Mouse (Mus musculus): ENCODE data around the gene Psmb5. TPM values are rescaled to one million over a fixed set of nuclear protein-coding genes. Genes with fewer than 3 reads are reported as not detected.
A peak's percentile ranks its signal among the peaks of the same experiment; 100 is the strongest.

The Psmb5 gene
- polyA plus RNA-seq (2015; fragmentation: Nextera tagmentation; extraction: Ambion mirVana), result 445 and 463 TPM in 2 replicates

DNA sequence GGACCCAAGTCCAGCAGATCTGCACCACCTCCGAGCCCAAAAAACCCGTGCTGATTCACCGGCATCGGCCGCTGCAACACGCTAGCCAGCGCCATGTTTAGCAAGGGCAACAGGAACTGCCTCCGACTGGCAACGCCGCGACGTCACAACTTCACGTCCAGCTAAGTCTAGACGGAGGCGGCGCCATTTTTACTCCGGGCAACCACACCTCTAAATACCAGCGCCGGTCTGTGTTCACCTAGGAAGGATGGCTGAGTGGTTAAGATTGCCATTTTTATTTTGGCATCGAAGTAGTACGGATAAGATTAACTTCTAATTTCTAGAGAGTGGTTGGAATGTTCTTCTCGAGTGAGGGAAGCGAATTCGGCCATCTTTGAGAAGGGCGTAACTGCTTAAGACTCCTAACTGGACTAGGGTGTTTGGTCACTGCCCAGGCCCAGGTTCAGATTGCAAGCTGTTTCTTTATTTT is at the start of gene Psmb5:
TSS of gene Psmb5 (minus strand) at position 126 of the 469 bp plus-strand sequence.
- H3K4me3 ChIP-seq, result peak within 1 kb of the TSS; percentile 61
- peak within 1 kb of the TSS; percentile 80 for H3K27ac ChIP-seq
- peak; percentile 90 for ATAC-seq (replicated peaks)
- H3K27me3 ChIP-seq (replicated peaks), result no peaks in the 10 kb centered on the region
- under 1% methylated on average over 25 of the region's 25 CpGs for WGBS
- H3K36me3 ChIP-seq (replicated peaks), result peaks cover 8% of the 10 kb centered on the region
- H3K4me1 ChIP-seq, result peaks cover 21% of the 10 kb centered on the region
- H3K4me2 ChIP-seq, result peak within 1 kb of the TSS; percentile 68
- peak within 1 kb of the TSS; percentile 82 for H3K9ac ChIP-seq
- H3K9me3 ChIP-seq, result no peaks in the 10 kb centered on the region

GRCm38 (mm10) chr14:54664477-54665222 is 46.8 kb upstream of the Psmb5 start:
- Histone ChIP-seq H3K9me3 (no peaks in the 10 kb centered on the region), H3K27me3 (replicated peaks) (no peaks in the 10 kb centered on the region), H3K9ac (no peak overlapping the region), H3K4me3 (no peak overlapping the region), H3K4me2 (no peak overlapping the region), H3K36me3 (replicated peaks) (peaks cover 83% of the 10 kb centered on the region), H3K4me1 (no peaks in the 10 kb centered on the region), H3K27ac (no peak overlapping the region)
- ATAC-seq (replicated peaks), result no peak
- WGBS, result 92% methylated on average over 10 of the region's 10 CpGs

DNA sequence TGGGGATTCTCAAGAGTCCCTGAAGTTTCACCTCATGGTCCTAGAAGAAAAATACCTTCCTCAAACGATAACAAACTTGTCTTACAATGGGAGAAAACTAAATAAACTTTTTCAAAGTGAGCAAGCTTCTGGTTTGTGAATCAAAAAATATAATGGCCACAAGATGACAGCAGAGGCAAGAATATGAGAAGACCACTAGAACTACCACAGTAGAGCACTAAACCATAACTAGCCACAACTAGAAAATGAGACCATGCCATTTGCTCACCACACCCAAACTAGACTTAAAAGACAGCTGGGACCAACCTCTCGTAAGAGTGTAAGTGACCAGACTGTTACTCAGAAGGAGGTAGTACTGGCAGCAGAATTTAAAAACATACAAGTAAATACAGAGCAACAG is 42.2 kb upstream of the Psmb5 start:
- Histone ChIP-seq H3K4me2 (no peak overlapping the region), H3K36me3 (replicated peaks) (peaks cover 85% of the 10 kb centered on the region), H3K27me3 (replicated peaks) (no peaks in the 10 kb centered on the region), H3K4me3 (no peak overlapping the region), H3K9ac (no peak overlapping the region), H3K27ac (no peak overlapping the region), H3K4me1 (no peaks in the 10 kb centered on the region), H3K9me3 (no peaks in the 10 kb centered on the region)
- no peak for ATAC-seq (replicated peaks)
- WGBS, result 95% methylated on average over 2 of the region's 2 CpGs

- peak overlapping the region; percentile 87 for H3K27ac ChIP-seq
- peaks cover 47% of the 10 kb centered on the region for H3K4me1 ChIP-seq
- H3K4me2 ChIP-seq, result peak overlapping the region; percentile 88
- no peaks in the 10 kb centered on the region for H3K27me3 ChIP-seq (replicated peaks)
- peak overlapping the region; percentile 76 for H3K9ac ChIP-seq
- H3K36me3 ChIP-seq (replicated peaks), result peaks cover 31% of the 10 kb centered on the region; the same call in 1 of the 2 replicates
- H3K9me3 ChIP-seq, result no peaks in the 10 kb centered on the region
- ATAC-seq (replicated peaks), result peak; percentile 89
- peak overlapping the region; percentile 66 for H3K4me3 ChIP-seq
- 0% methylated on average over 12 of the region's 12 CpGs for WGBS
Observed at GRCm38 (mm10) chr14:54653496-54653895, 35.7 kb upstream of the Psmb5 start.

GRCm38 (mm10) chr14:54652787-54653186 is 35.0 kb upstream of the Psmb5 start:
- H3K27ac ChIP-seq, result peak overlapping the region; percentile 87
- H3K9ac ChIP-seq, result peak overlapping the region; percentile 76
- H3K27me3 ChIP-seq (replicated peaks), result no peaks in the 10 kb centered on the region
- H3K4me2 ChIP-seq, result peak overlapping the region; percentile 88
- no peaks in the 10 kb centered on the region for H3K9me3 ChIP-seq
- ATAC-seq (replicated peaks), result no peak
- WGBS, result 1% methylated on average over 7 of the region's 7 CpGs
- peaks cover 26% of the 10 kb centered on the region; the same call in 1 of the 2 replicates for H3K36me3 ChIP-seq (replicated peaks)
- H3K4me1 ChIP-seq, result peaks cover 53% of the 10 kb centered on the region
- H3K4me3 ChIP-seq, result peak overlapping the region; percentile 66

- Histone ChIP-seq H3K9ac (no peak overlapping the region), H3K27ac (peak overlapping the region; percentile 87), H3K4me1 (peaks cover 53% of the 10 kb centered on the region), H3K27me3 (replicated peaks) (no peaks in the 10 kb centered on the region), H3K36me3 (replicated peaks) (peaks cover 27% of the 10 kb centered on the region), H3K4me3 (no peak overlapping the region), H3K9me3 (no peaks in the 10 kb centered on the region), H3K4me2 (peak overlapping the region; percentile 88)
- 67% methylated on average over 4 of the region's 4 CpGs for WGBS
- peak; percentile 19 for ATAC-seq (replicated peaks)
Observed at GRCm38 (mm10) chr14:54651556-54651955, 33.7 kb upstream of the Psmb5 start.

- 62% methylated on average over 23 of the region's 23 CpGs for whole genome bisulfite sequencing
Observed at GRCm38 (mm10) chr14:54650621-54651454, 33.0 kb upstream of the Psmb5 start.

GRCm38 (mm10) chr14:54647900-54648299 is 30.1 kb upstream of the Psmb5 start:
- no peaks in the 10 kb centered on the region for H3K9me3 ChIP-seq
- no peak overlapping the region for H3K9ac ChIP-seq
- no peak for ATAC-seq (replicated peaks)
- 60% methylated on average over 4 of the region's 4 CpGs for WGBS
- no peak overlapping the region for H3K4me3 ChIP-seq
- H3K27ac ChIP-seq, result no peak overlapping the region
- H3K36me3 ChIP-seq (replicated peaks), result peaks cover 53% of the 10 kb centered on the region
- H3K4me1 ChIP-seq, result peaks cover 44% of the 10 kb centered on the region
- H3K4me2 ChIP-seq, result no peak overlapping the region
- H3K27me3 ChIP-seq (replicated peaks), result no peaks in the 10 kb centered on the region

More at GRCm38 (mm10) chr14:54650621-54651454, 33.0 kb upstream of the Psmb5 start:
- H3K27me3 ChIP-seq (replicated peaks), result no peaks in the 10 kb centered on the region
- no peak overlapping the region for H3K9ac ChIP-seq
- peak overlapping the region; percentile 87 for H3K27ac ChIP-seq
- H3K4me3 ChIP-seq, result 0 out of 2 replicates have a peak overlapping the region, but pooled peaks have one; percentile 7
- H3K4me2 ChIP-seq, result peak overlapping the region; percentile 88
- peak; percentile 35 for ATAC-seq (replicated peaks)
- H3K9me3 ChIP-seq, result no peaks in the 10 kb centered on the region
- peaks cover 28% of the 10 kb centered on the region for H3K36me3 ChIP-seq (replicated peaks)
- peaks cover 53% of the 10 kb centered on the region for H3K4me1 ChIP-seq

- H3K9ac ChIP-seq, result no peak overlapping the region
- peaks cover 39% of the 10 kb centered on the region for H3K4me1 ChIP-seq
- H3K4me2 ChIP-seq, result no peak overlapping the region
- WGBS, result 94% methylated on average over 8 of the region's 8 CpGs
- ATAC-seq (replicated peaks), result no peak
- H3K4me3 ChIP-seq, result no peak overlapping the region
- H3K9me3 ChIP-seq, result no peaks in the 10 kb centered on the region
- H3K36me3 ChIP-seq (replicated peaks), result peaks cover 61% of the 10 kb centered on the region
- H3K27ac ChIP-seq, result no peak overlapping the region
- no peaks in the 10 kb centered on the region for H3K27me3 ChIP-seq (replicated peaks)
Observed at GRCm38 (mm10) chr14:54646898-54647636, 29.2 kb upstream of the Psmb5 start.

GRCm38 (mm10) chr14:54646455-54646854 is 28.6 kb upstream of the Psmb5 start:
- Histone ChIP-seq H3K27me3 (replicated peaks) (no peaks in the 10 kb centered on the region), H3K27ac (no peak overlapping the region), H3K4me1 (peaks cover 37% of the 10 kb centered on the region), H3K4me2 (no peak overlapping the region), H3K9me3 (no peaks in the 10 kb centered on the region), H3K4me3 (no peak overlapping the region), H3K36me3 (replicated peaks) (peaks cover 61% of the 10 kb centered on the region), H3K9ac (no peak overlapping the region)
- no peak for ATAC-seq (replicated peaks)
- WGBS, result 96% methylated on average over 17 of the region's 17 CpGs

- H3K4me3 ChIP-seq, result no peak overlapping the region
- H3K36me3 ChIP-seq (replicated peaks), result peaks cover 56% of the 10 kb centered on the region
- H3K27ac ChIP-seq, result no peak overlapping the region
- H3K4me2 ChIP-seq, result no peak overlapping the region
- no peak overlapping the region for H3K9ac ChIP-seq
- peaks cover 27% of the 10 kb centered on the region for H3K4me1 ChIP-seq
- WGBS, result 96% methylated on average over 9 of the region's 9 CpGs
- no peaks in the 10 kb centered on the region for H3K9me3 ChIP-seq
- no peak for ATAC-seq (replicated peaks)
- H3K27me3 ChIP-seq (replicated peaks), result no peaks in the 10 kb centered on the region
Observed at GRCm38 (mm10) chr14:54644294-54644693, 26.5 kb upstream of the Psmb5 start.
